Mouse (Mus musculus): Measurements from ENCODE around the gene Egr4. TPM values are rescaled to one million over a fixed set of nuclear protein-coding genes. Genes with fewer than 3 reads are reported as not detected.

Egr4 gene
- not detected for total RNA-seq (2021)
- long read RNA-seq, experiment 1, result 0 reads
- long read RNA-seq, experiment 2, result 0 reads

- peak in 1 of 2 experiments; percentile 5 for DNase-seq
Measured at GRCm38 (mm10) chr6:85513531-85513910, at the start of gene Egr4. Gene Egr4 (minus strand): TSS chr6:85513589.

- DNase-seq, result no peak
Measured at GRCm38 (mm10) chr6:85562374-85562773, 49.0 kb upstream of the Egr4 start.

GRCm38 (mm10) chr6:85547642-85548041 lies 34.3 kb upstream of the Egr4 start:
- no peak for DNase-seq

GRCm38 (mm10) chr6:85544251-85544881 lies 31.0 kb upstream of the Egr4 start:
- DNase-seq, result no peak

GRCm38 (mm10) chr6:85543351-85544175 lies 30.2 kb upstream of the Egr4 start:
- DNase-seq, result no peak

GRCm38 (mm10) chr6:85522825-85523224 lies 9.4 kb upstream of the Egr4 start:
- DNase-seq, result no peak

- DNase-seq, result no peak
Measured at GRCm38 (mm10) chr6:85522026-85522425, 8.6 kb upstream of the Egr4 start.

GRCm38 (mm10) chr6:85518091-85518693 lies 4.8 kb upstream of the Egr4 start:
- DNase-seq, result no peak

GRCm38 (mm10) chr6:85515941-85516340 lies 2.6 kb upstream of the Egr4 start:
- DNase-seq, result no peak

- DNase-seq, result no peak
Measured at GRCm38 (mm10) chr6:85512577-85513530, 535 bp downstream of the Egr4 start.

- no peak for DNase-seq
Measured at GRCm38 (mm10) chr6:85512056-85512440, 1.3 kb downstream of the Egr4 start.

- peak; percentile 18 to 58 for DNase-seq
Measured at GRCm38 (mm10) chr6:85511286-85512055, 1.9 kb downstream of the Egr4 start.

- DNase-seq, result peak in 1 of 2 experiments; percentile 20
Measured at GRCm38 (mm10) chr6:85510476-85510875, 2.9 kb downstream of the Egr4 start.

- no peak for DNase-seq
Measured at GRCm38 (mm10) chr6:85508602-85509001, 4.8 kb downstream of the Egr4 start.

- no peak for DNase-seq
Measured at GRCm38 (mm10) chr6:85504908-85505307, 8.5 kb downstream of the Egr4 start.

- DNase-seq, result peak in 1 of 2 experiments; percentile 4
Measured at GRCm38 (mm10) chr6:85502911-85503250, 10.5 kb downstream of the Egr4 start, which contains the start of gene Fbxo41. Gene Fbxo41 (minus strand): TSS chr6:85502994.

GRCm38 (mm10) chr6:85502103-85502910 lies 11.1 kb downstream of the Egr4 start:
- DNase-seq, result no peak

- DNase-seq, result no peak
Measured at GRCm38 (mm10) chr6:85501571-85502102, 11.8 kb downstream of the Egr4 start.

GRCm38 (mm10) chr6:85500416-85500815 lies 13.0 kb downstream of the Egr4 start:
- DNase-seq, result no peak

GRCm38 (mm10) chr6:85498147-85498546 lies 15.2 kb downstream of the Egr4 start:
- DNase-seq, result no peak

All from heart, adult 18-20 months (tissue).